Mouse (Mus musculus) liver, adult 2 months (tissue): ENCODE measurements at regions not wholly inside any gene's neighbourhood (a gene's known extent, or its start where the extent isn't known, plus 50 kb on each side); places are given as distances from the start of the nearest gene placed in this dataset.

Source experiments
- DNase-seq: peaks from one replicate; pipeline ENCODE4 v3.0.0-alpha.2; 2011; ENCODE audit warnings: low read depth, low spot score; ENCODE audit errors: extremely low read depth
- H3K27ac ChIP-seq: fragments of 200-500 bp; replicated peaks from 2 replicates; pipeline ENCODE4 v1.5.1; 2012; ENCODE audit warnings: low read depth, mild to moderate bottlenecking, control low read depth, inconsistent platforms, low read length; ENCODE audit not compliant: insufficient read depth
- H3K27me3 ChIP-seq: fragments of 200-500 bp; 2 replicates; pipeline ENCODE4 v1.6.1; 2012; ENCODE audit warnings: mild to moderate bottlenecking, moderate library complexity, low read length, inconsistent platforms; ENCODE audit not compliant: control insufficient read depth, insufficient read depth
- H3K36me3 ChIP-seq: fragments of 200-500 bp; 2 replicates; pipeline ENCODE4 v1.6.1; 2012; ENCODE audit warnings: low read length, inconsistent platforms; ENCODE audit not compliant: control insufficient read depth, insufficient read depth
- H3K4me1 ChIP-seq: fragments of 200-500 bp; 2 replicates; pipeline ENCODE4 v1.6.1; 2011; ENCODE audit warnings: low read length; ENCODE audit not compliant: control insufficient read depth, insufficient read depth
- H3K4me3 ChIP-seq: fragments of 200-500 bp; 2 replicates; pipeline ENCODE4 v1.5.1; 2011; ENCODE audit warnings: low read depth, mild to moderate bottlenecking, control low read depth, low read length, moderate library complexity; ENCODE audit not compliant: insufficient read depth
- H3K79me2 ChIP-seq: fragments of 200-500 bp; 2 replicates; pipeline ENCODE4 v1.6.1; 2012; ENCODE audit warnings: inconsistent platforms, mild to moderate bottlenecking, low read length, moderate library complexity; ENCODE audit not compliant: control insufficient read depth, insufficient read depth
- H3K9ac ChIP-seq: fragments of 200-500 bp; 2 replicates; pipeline ENCODE4 v1.6.1; 2012; ENCODE audit warnings: low read depth, mild to moderate bottlenecking, control low read depth, inconsistent platforms, low read length
- CTCF ChIP-seq: fragments of 200-500 bp; IDR thresholded peaks from 2 replicates; pipeline ENCODE4 v1.5.1; 2011; ENCODE audit warnings: low read depth, low read length, control low read depth
- POLR2A ChIP-seq: fragments of 200-500 bp; IDR thresholded peaks from 2 replicates; pipeline ENCODE4 v1.6.1; 2011; ENCODE audit warnings: low read length, control low read depth; ENCODE audit not compliant: insufficient read depth; ENCODE audit errors: extremely low read depth
- WGBS: fragments of 180-500 bp; shearing (Covaris S2); methylation state at CpG from one replicate; pipeline ENCODE4 v1.1.7; 2018; 5-methylcytosine and 5-hydroxymethylcytosine counted together

- WGBS = 88% methylated on average over 1 of the region's 1 CpGs
- no peak for DNase-seq
- no peak overlapping the region for H3K9ac ChIP-seq
- H3K36me3 ChIP-seq = no peaks in the 10 kb centered on the region
- H3K4me1 ChIP-seq = no peaks in the 10 kb centered on the region
- H3K27me3 ChIP-seq = no peaks in the 10 kb centered on the region
- H3K79me2 ChIP-seq = no peaks in the 10 kb centered on the region
- H3K27ac ChIP-seq = no peak overlapping the region
- TF ChIP-seq POLR2A (no peak), CTCF (no peak)
- no peak overlapping the region for H3K4me3 ChIP-seq
Observed at GRCm38 (mm10) chr12:59497434-59497833, 277.9 kb upstream of the Fbxo33 start.

GRCm38 (mm10) chr12:59488019-59488418 lies 268.5 kb upstream of the Fbxo33 start:
- no peaks in the 10 kb centered on the region for H3K36me3 ChIP-seq
- H3K4me1 ChIP-seq = no peaks in the 10 kb centered on the region
- 64% methylated on average over 6 of the region's 6 CpGs for WGBS
- no peak overlapping the region for H3K4me3 ChIP-seq
- H3K9ac ChIP-seq = no peak overlapping the region
- no peak overlapping the region for H3K27ac ChIP-seq
- H3K27me3 ChIP-seq = no peaks in the 10 kb centered on the region
- H3K79me2 ChIP-seq = no peaks in the 10 kb centered on the region
- no peak for DNase-seq
- TF ChIP-seq POLR2A (no peak), CTCF (no peak)

GRCm38 (mm10) chr12:59487507-59487906 lies 268.0 kb upstream of the Fbxo33 start:
- H3K27ac ChIP-seq = no peak overlapping the region
- H3K9ac ChIP-seq = no peak overlapping the region
- H3K79me2 ChIP-seq = no peaks in the 10 kb centered on the region
- H3K4me1 ChIP-seq = no peaks in the 10 kb centered on the region
- WGBS = 84% methylated on average over 1 of the region's 1 CpGs
- no peaks in the 10 kb centered on the region for H3K36me3 ChIP-seq
- no peak for TF ChIP-seq CTCF
- no peak for TF ChIP-seq POLR2A
- no peak for DNase-seq
- no peaks in the 10 kb centered on the region for H3K27me3 ChIP-seq
- no peak overlapping the region for H3K4me3 ChIP-seq

GRCm38 (mm10) chr12:59460997-59461961 lies 241.8 kb upstream of the Fbxo33 start:
- Histone ChIP-seq H3K4me3 (no peak overlapping the region), H3K4me1 (no peaks in the 10 kb centered on the region), H3K9ac (no peak overlapping the region), H3K79me2 (no peaks in the 10 kb centered on the region), H3K36me3 (no peaks in the 10 kb centered on the region), H3K27me3 (no peaks in the 10 kb centered on the region), H3K27ac (no peak overlapping the region)
- DNase-seq = no peak
- 77% methylated on average over 10 of the region's 10 CpGs for WGBS
- no peak for TF ChIP-seq CTCF
- TF ChIP-seq POLR2A = no peak

GRCm38 (mm10) chr12:59456175-59456851 lies 236.8 kb upstream of the Fbxo33 start:
- Histone ChIP-seq H3K4me1 (no peaks in the 10 kb centered on the region), H3K27me3 (no peaks in the 10 kb centered on the region), H3K36me3 (no peaks in the 10 kb centered on the region), H3K79me2 (no peaks in the 10 kb centered on the region), H3K27ac (no peak overlapping the region), H3K9ac (no peak overlapping the region), H3K4me3 (no peak overlapping the region)
- 76% methylated on average over 5 of the region's 5 CpGs for WGBS
- DNase-seq = no peak
- TF ChIP-seq POLR2A (no peak), CTCF (no peak)

- 82% methylated on average over 6 of the region's 6 CpGs for WGBS
Observed at GRCm38 (mm10) chr12:59415051-59415450, 195.5 kb upstream of the Fbxo33 start.

More at GRCm38 (mm10) chr12:59415051-59415450, 195.5 kb upstream of the Fbxo33 start:
- no peak for DNase-seq
- H3K4me3 ChIP-seq = no peak overlapping the region
- no peak for TF ChIP-seq POLR2A
- no peak for TF ChIP-seq CTCF
- H3K27me3 ChIP-seq = no peaks in the 10 kb centered on the region
- H3K9ac ChIP-seq = no peak overlapping the region
- H3K36me3 ChIP-seq = no peaks in the 10 kb centered on the region
- no peaks in the 10 kb centered on the region for H3K4me1 ChIP-seq
- no peaks in the 10 kb centered on the region for H3K79me2 ChIP-seq
- H3K27ac ChIP-seq = no peak overlapping the region
